Mouse (Mus musculus) spleen, postnatal 4 days (tissue): ENCODE measurements around the gene Myo1h.

ENCODE experiments used
- DNase-seq, 2 experiments: peaks; one replicate each; pipeline ENCODE4 v3.0.0; 2022; ENCODE audit warnings: low spot score in 2 of 2

The Myo1h gene

DNA sequence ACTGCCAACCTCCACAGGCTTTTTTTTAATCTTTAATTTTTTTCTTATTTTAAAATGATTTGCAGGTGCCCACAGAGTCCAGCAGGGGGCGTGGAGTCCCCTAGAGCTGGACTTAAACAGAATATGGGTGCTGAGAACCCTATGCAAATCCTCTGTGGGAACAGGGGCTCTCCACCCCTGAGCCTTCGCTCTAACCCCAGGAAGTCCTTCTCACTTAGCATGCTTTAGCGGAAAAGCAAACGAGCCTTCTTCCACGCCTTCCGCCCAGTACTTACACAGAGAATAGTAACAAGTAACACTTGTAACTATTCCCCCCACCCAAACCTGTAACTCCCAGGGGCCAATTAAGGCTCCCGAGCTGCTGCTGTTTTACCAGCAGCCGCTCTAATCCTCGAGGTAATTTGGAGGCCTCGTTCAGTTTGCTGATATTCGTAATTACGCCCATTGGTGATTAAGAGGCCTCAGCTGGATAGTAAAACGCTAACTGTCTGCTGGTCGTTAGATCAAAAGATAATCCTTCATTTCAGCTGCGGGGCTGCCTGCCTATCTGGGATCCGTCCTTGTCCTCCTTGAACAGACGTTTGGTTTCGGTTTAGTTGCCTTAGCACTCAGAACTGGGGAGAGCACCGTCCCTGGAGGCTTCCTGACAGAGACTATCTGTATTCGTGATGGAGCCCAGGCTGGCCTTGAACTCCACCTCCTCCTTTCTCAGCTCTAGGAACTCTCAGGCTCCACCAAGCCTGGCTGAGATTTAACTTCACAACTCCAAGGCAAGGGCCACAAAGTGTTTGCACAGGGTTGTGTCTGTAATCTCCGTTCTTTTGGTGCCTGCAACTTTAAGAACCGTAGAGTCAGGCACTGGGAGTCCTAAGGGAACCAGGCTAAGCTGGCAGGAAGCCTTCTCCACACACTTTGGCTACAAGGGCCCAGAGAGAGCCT lies 8.0 kb downstream of the Myo1h start:
- DNase-seq: no peak

DNA sequence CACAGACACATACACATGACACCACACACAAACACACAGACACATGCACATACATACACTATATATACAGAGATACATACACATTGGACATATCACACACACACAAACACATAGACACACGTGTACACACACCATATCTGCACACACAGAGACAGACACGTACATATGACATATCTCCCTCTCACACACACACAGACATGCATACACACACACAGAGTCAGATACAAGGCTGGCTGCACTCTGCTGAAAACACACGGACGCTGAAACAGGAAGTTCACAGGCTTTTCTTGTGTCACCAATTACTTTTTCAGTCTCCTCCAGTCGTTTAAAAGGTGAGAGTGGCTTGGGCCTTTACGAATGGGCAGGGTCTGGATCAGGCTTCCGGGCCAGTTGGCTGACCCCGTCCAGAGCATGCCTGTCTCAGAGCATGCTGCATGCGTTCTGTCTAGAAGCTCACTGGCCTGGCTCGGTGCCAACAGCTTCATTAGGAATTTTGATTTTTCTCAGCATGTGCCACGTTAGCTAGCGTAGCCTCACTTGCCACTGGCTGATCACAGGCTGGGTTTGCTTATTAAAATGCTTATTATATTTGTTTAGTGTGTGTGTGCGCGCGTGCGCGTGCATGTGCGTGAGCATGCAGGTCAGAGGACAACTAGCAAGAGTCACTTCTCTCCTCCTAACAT lies 9.4 kb downstream of the Myo1h start:
- DNase-seq: no peak

DNA sequence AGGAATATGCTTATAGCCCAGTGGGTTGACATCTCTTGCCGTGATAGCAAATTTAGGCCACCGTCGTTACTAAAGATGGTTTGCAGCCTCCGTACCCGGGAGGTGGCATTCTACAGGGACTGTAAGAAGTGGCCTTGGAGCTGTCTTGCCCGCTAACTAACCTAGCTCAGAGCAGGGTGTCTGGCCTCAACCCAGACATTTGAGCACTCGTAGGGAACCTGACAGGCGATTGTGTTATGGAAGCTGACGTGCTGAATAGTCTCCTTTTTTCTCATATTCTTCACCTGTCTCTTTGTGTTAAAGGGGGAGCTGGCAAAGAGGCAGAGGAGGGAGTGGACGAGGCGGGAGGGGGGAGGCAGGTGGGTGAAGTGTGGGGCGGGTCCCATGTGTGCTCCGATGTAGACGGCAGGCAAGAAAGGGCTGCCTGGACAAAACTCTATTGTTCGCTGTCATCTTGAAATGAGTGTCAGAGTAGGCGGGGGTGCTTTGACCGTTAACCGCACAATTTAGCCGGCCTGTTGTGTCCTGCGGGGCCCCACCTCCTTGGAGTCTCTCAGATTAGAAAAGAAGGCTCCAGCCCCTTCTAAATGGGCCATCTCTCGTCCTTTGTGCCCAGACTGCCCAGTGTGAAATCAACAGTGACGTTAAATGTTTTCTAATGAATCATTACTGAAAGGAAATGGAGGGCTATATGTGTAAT lies 10.3 kb downstream of the Myo1h start:
- DNase-seq: no peak

DNA sequence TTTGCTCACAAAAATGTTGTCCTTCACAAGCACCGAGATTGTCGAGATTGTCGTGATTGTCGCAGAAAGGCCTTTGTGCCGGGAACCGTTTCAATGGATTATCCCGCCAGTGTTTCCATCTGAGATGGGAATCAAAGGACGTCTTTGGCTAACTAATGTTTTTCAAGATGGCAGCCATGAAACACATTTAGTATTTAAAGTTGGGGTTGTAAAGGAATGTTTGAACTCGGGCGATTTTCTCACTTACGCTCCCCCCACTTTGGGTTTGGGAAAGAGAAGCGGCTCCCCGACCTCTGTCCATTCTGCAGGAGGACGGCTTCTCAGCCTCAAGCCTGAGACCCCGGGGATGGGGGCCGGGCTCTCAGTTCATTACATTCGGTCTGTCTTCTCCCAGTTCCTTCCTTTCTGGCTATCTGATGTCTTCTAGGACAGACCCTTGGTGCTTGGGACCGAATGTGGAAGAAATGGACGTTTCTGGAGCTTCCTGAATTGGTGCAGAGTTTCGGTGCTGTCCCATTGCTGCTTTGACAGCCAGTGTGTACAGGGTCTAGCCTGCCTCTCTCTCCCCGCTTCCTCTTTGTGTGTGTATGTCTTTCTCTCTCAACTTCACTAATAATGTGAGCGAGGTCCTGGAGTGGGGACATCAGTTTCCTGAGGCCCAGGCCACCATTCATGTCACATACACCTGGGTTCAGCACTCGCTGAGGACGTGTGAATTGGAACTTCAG lies 11.1 kb downstream of the Myo1h start:
- DNase-seq: no peak

DNA sequence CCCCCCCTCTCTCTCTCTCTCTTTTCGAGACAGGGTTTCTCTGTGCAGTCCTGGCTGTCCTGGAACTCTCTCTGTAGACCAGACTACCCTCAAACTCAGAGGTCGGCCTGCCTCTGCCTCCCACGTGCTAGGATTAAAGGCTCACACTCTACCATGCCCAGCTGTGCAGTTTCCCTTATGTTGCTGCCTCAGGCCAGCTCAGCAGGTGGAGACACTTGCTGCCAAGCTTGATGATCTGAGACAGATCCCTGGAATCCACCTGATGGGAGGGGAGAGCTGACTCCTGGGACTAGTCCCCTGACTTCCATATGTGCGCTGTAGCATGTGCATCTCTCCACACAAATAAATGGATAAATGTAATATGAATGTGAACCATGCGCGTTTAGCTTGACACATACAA lies 14.2 kb downstream of the Myo1h start:
- DNase-seq: no peak

DNA sequence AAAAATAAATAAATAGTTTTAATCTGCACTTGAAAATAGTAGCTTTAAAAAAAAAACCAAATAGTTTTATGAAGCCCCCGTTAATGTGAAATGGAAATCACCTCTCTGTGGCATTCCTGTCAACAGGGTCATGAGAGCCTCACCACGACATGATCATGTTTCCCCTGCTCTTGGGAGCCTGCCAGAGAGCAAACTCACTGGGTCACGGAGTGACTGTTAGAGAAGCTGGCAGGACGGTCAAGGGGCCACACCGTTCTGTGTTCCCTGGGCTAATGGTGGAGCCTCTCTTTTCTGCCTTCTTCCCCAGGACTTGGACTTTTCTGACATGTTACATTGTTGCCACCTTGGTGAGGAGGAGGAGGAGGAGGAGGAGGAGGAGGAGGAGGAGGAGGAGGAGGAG lies 17.5 kb downstream of the Myo1h start:
- no peak for DNase-seq

DNA sequence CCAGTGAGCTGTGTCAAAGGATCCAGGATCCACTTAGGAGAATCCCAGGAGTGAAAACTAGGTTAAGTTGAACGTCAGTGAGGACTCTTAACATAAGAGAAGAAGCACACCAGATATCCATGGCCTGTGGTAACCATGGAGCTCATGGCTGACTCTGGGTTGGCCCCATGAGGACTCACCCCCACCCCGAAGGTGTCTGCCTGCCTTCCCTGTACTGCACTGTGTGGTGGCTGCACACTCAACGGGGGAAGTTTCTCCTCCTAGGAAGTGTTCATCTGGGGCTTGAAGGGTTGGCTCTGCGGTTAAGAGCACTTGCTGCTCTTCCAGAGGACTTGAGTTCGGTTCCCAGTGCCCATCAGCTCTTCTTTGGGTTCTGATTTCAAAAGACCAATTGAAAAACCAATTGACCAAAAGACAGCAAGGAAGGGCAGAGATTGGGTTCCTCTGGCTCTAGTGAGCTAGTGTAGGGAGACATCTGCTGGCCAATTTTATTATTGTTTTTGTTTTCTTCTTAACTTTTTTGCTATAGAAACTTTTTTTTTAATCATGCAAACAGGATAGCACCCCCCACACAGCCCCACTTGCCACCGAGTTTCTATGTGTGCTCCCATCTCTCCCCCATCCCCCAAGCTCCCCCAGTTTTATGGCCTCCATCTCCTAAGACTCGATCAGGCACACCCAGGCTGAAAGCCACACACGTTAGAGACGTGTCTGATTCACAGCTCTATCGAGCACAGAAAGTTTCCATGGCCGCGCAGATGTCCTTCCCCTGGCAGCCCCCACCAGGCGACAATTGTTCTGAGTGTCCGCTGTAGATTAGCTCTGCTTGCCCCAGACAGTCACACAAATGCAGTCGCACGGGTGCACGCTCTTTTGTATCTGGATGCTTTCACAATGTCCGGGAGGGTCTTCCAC lies 20.1 kb downstream of the Myo1h start:
- DNase-seq: no peak

DNA sequence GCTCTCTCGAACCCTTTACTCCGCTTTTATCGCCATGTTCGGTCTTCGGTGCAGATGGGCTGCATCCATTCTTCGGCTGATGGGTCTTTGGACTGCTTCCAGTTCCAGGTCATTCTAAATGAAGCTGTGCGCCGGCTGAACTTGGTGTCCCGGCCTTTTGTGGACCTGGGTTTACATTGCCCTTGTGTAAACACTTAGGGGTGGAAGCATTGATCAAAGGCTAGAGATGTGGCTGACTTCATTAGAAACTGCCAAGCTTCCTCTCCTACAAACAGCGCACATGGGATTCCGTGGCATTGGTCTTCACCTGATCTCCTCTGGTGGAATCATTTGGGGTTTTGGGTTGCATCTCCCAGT lies 20.7 kb downstream of the Myo1h start:
- no peak for DNase-seq

DNA sequence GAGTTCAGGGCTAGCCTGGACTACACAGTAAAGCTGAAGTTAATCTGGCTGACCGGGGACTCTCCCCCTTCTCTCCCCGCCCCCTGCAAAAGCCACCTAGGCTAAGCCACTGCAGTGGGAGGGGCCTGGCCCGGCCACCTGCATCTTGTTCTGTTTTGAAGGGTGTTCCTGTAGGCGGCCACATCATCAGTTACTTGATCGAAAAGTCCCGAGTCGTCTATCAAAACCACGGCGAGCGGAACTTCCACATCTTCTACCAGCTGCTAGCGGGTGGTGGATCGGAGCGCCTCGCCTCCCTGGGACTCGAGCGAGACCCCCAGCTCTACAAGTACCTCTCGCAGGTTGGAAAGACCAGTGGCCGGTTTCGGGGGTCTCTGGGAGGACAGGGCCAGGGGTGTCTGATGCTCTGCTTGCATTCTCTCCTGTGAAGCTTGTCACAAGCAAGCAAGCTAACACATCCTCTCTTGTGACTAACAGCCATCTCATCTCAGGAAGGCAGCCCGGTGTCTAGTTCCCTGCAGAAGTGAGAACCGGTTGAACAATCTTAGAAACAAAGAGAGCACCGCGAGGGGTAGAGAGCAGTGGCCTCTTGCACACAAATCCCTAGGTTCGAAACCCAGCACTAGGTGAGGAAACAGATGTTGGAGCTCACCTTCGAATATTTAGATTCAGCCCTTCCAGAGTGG lies 34.3 kb downstream of the Myo1h start:
- peak in 1 of 2 experiments; percentile 34 for DNase-seq

DNA sequence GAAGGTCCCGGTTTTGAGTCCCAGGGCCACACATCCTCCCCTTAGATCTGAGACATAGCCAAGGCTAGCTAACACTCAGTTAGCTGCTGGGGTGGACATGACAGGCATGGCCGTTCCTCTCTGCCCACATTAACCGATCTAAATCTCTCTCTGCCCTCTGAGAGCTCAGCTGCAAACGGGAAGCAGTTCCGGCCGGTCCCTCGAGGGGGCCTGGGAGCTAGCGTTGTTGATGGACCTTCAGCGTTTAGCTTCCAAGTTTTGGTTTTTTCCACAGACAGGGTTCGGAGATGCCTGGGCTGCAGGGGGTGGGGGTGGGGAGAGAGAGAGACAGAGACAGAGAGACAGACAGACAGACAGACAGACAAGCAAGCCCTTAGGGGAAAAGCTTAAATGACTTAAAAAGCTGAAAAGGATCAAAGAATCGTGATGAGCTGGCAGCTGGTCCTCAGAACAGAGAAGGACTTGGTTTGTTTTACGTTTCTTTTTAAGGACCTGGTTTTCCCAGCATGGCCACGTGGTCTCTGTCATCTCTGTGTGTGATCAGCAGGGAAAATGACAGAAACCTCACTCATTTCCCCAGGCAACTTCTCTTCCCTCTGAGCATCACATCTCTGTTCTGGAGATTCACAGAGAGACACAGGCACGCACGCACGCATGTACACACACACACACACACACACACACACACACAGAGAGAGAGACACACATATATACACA lies 35.0 kb downstream of the Myo1h start:
- DNase-seq: peak; percentile 45 to 75

DNA sequence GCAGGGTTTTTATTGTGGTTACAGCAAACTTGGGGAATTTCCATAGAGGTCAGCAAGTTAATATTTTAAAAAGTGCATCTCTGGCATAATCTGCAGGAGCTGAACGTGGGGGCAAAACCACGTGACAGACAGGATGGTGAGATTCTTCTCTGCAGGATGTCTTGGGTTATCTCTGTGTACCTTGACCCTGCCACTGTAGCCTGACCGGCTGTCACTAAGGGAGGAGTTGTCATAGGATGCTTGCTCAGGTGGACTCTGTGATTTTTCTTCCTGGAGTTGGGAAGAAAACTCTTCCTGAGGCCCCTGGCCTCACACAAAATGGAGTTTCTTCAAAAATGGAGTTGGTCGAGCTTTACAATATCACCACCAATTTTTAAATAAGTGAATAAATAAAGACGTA lies 54.0 kb downstream of the Myo1h start:
- no peak for DNase-seq

DNA sequence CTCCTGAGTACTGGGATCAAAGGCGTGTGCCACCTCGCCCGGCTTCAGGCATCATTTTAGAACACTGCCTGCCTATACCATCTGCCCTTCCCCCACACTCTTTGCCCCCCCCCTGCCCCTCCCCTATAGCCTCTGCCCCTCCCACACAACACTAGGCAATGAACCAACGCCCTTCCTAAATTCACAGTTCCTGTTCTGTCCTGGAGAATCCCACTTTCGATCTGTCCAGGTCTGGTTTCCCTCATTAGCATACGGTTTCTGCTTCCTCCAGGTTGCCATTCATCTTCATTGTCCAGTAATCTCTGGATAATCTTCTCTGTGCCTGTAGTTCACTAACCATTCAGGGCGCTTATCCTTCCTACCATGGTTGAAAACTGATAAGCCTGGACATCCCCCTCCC lies 54.6 kb downstream of the Myo1h start:
- no peak for DNase-seq

DNA sequence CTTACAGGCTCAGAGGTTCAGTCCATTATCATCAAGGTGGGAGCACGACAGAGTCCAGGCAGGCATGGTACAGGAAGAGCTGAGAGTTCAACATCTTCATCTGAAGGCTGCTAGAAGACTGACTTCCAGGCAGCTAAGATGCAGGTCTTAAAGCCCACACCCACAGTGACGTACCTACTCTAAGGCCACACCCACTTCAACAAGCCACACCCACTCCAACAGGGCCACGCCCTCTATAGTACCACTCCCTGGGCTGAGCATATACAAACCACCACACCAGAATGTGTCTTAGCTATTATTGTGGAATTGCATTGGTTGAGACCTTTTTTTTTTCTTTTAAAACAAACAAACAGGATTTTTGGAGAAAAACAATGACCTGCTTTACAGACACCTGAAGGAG lies 56.6 kb downstream of the Myo1h start:
- DNase-seq: peak in 1 of 2 experiments; percentile 40

DNA sequence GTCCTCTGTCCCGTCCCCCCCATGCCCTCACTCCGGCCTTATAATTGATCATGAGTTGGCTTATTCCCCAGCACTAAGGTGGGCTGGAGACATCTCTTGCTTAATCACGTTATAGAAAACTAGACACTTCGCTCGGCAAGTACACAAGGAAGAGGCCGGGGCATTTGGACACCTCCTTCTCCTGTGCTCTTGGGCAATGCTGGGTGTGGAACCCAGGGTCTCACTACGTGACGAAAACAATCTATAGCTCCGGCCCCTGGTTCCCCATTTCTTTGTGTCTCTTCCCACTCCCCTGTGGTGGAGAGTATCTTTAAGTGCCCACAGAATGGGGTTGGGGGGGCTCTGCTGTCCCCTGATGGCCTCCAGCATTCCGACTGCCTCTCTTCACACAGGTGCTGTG lies 58.0 kb downstream of the Myo1h start:
- DNase-seq: no peak

DNA sequence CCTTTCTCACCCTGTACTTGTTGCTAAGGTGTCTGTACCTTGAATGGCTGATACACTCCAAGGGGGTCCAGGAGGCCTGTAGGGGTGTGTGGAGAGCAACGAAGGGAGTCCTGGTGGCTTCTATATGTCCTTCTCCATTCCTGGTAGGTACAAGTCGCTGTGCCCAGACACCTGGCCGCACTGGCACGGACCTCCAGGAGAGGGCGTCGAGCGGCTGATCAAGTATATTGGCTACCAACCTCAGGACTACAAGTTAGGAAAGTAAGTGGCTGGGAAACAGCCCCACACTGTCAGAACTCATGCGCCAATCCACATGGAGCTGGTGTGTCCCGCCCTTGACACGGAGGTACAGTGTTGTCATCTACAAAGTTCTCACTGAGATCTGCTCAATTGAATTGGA lies 62.5 kb downstream of the Myo1h start:
- no peak for DNase-seq

DNA sequence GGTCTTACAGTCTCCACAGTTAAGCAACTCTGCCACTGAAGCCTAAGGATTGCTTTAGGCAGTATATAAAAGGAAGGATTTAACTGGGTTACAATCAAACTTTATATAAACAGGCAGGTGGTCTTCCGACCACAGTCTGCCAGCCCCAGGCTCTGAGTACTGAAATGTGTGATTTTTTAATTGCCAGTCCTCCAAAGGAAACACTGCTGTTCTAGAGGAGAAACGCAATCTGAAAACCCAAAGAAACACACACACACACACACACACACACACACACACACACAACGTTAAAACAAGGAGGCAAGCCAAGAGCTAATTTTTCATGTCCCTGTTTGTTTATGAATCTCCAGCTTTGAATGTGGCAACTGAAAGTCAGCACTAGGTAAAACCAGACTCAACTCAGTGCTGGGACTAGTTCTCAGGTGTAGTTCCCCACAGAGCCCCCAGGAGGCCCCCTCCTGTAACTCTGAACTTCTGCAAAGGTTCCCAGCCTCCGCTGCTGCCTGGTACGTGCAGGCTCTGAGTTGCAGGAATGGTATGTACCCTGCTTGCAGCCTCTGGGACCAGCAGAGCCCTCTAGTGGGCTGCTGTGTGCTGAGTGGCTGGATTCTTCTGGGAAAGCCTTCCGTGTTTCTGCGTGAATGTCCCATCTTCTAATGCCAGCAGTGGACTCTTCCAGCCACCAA lies 67.4 kb downstream of the Myo1h start:
- DNase-seq: peak; percentile 73 to 84

DNA sequence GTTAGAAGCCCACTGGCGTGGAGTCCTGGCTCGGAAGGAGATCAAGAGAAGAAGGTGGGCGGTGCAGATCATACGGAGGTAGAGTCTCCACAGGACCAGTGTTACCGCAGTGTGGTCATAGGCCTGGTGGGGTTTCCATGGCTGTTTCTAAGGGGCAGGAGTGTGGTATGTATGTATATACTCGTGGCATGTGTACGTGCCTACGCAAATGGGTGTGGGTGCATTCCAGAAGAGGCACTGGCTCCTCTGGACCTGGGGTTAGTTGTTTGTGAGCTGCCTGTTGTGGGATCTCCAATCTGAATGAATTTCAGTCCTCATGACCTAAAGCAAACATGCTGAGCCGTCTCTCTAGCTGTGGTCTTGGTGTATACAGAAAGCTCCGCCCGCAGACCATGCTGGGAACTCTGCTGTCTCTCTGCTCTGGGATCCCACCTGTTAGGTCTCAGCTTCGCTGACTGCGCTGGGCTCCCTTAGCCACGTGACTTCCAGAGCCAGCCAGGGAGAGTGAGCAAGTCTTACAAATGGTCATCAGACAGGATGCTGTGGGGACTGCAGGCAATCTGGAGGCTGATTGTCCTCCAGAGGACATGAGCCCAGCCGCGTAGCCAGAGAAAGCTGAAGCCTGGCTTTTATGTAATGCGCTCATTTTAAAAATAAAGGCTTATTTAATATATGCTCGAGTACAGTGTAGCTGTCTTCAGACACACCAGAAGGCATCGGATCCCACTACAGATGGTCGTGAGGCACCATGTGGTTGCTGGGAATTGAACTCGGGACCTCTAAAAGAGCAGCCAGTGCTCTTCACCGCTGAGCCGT lies 68.2 kb downstream of the Myo1h start:
- DNase-seq: no peak

DNA sequence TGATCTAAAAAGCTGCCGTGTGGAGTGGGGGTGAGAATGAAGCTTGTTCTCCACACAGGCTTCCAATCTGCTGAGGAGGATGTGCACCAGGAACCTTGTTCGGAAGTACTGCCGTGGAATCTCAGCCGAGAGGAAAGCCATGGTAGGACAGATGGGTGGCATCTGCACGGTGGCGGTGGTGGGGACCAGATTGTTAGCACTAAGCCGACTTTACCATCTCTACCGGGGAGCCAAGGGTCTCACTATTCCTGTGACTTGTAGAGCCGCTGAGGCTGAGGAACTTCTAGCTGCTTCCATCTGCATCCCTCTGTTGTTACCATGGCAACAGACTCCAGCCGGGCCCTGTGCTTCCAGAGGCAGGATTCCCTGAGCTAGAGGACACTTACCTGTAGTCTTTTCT lies 69.9 kb downstream of the Myo1h start:
- DNase-seq: no peak
